Mouse (Mus musculus) forebrain, embryonic 12.5 days (tissue): ENCODE data around the gene S1pr2. TPM values are rescaled to one million over a fixed set of nuclear protein-coding genes. Genes with fewer than 3 reads are reported as not detected.

Experiments
- microRNA-seq: library from miRNA; unstranded; fragments of <30 nt; microRNA quantifications from one replicate; pipeline ENCODE4, GENCODE M21; 2017
- polyA plus RNA-seq: library from polyadenylated mRNA; unstranded; fragments of >200 nt; fragmentation: Nextera tagmentation; extraction: Ambion mirVana; gene quantifications from 2 replicates; pipeline ENCODE4 v1.2.1, GENCODE M21; 2016

S1pr2 gene
- polyA plus RNA-seq, 1 experiment from 2014 or later, result 16.5 TPM

Small RNA genes lying within 50 kb of the gene (microRNA-seq; reads per million reads assigned to microRNA genes)
- gene Mir7081, result 2.2 reads per million

Other genes starting within 250 kb of the S1pr2 start
- gene Olfm2, start 230.4 kb downstream of the S1pr2 start, polyA plus RNA-seq, result 35.2 and 36.4 TPM in 2 replicates
- 0.29 and 0.55 TPM in 2 replicates for gene Col5a3, start 161.7 kb downstream of the S1pr2 start, polyA plus RNA-seq
- gene Rdh8, start 158.3 kb downstream of the S1pr2 start, polyA plus RNA-seq, result not detected in 2 replicates
- 1.4 and 1.5 TPM in 2 replicates for gene A230050P20Rik, start 108.1 kb downstream of the S1pr2 start, polyA plus RNA-seq
- gene Angptl6, start 97.1 kb downstream of the S1pr2 start, polyA plus RNA-seq, result 6.0 and 6.2 TPM in 2 replicates
- gene Ppan, start 88.6 kb downstream of the S1pr2 start, polyA plus RNA-seq, result 63.2 and 66.9 TPM in 2 replicates
- 313 and 319 TPM in 2 replicates for gene Eif3g, start 78.2 kb downstream of the S1pr2 start, polyA plus RNA-seq
- 134 and 153 TPM in 2 replicates for gene Dnmt1, start 16.9 kb downstream of the S1pr2 start, polyA plus RNA-seq
- 110 and 111 TPM in 2 replicates for gene Mrpl4, start 26.0 kb upstream of the S1pr2 start, polyA plus RNA-seq
- gene Icam1, start 39.2 kb upstream of the S1pr2 start, polyA plus RNA-seq, result 3.7 and 3.8 TPM in 2 replicates
- gene Icam4, start 52.6 kb upstream of the S1pr2 start, polyA plus RNA-seq, result 1.5 and 1.9 TPM in 2 replicates
- 0.13 TPM in 2 replicates for gene Icam5, start 55.3 kb upstream of the S1pr2 start, polyA plus RNA-seq
- gene Zglp1, start 90.3 kb upstream of the S1pr2 start, polyA plus RNA-seq, result 0.79 and 2.7 TPM in 2 replicates
- 0.51 and 2.2 TPM in 2 replicates for gene Gm49373, start 96.3 kb upstream of the S1pr2 start, polyA plus RNA-seq
- 37.6 and 42.6 TPM in 2 replicates for gene Fdx1l, start 96.8 kb upstream of the S1pr2 start, polyA plus RNA-seq
- gene Gm38431, start 115.2 kb upstream of the S1pr2 start, polyA plus RNA-seq, result 2.0 and 2.8 TPM in 2 replicates
- 74.2 and 82.7 TPM in 2 replicates for gene Raver1, start 115.2 kb upstream of the S1pr2 start, polyA plus RNA-seq
- 12.8 TPM in 2 replicates for gene Tyk2, start 154.5 kb upstream of the S1pr2 start, polyA plus RNA-seq
- gene Cdc37, start 173.2 kb upstream of the S1pr2 start, polyA plus RNA-seq, result 260 and 272 TPM in 2 replicates
- gene Pde4a, start 188.9 kb upstream of the S1pr2 start, polyA plus RNA-seq, result 12.8 and 14.5 TPM in 2 replicates